Mouse (Mus musculus) subcutaneous adipose tissue, adult 2 months (tissue): ENCODE results near the gene Slc45a3. TPM values are rescaled to one million over a fixed set of nuclear protein-coding genes. Genes with fewer than 3 reads are reported as not detected.

Experiments used
- polyA plus RNA-seq: library from polyadenylated mRNA; depleted of rRNA; stranded (reverse); fragments of >200 nt; gene quantifications from 2 replicates; pipeline ENCODE4 v1.2.3, GENCODE M21; 2012; ENCODE audit warnings: low replicate concordance; rRNA removed

The Slc45a3 gene
- polyA plus RNA-seq = 2.2 and 8.4 TPM in 2 replicates

GRCm38 (mm10) chr1:131962606-131963084 is at the start of gene Slc45a3:
Gene Slc45a3 (plus strand): TSS chr1:131962967.

GRCm38 (mm10) chr1:132007282-132007815 is 44.6 kb downstream of the Slc45a3 start, which contains the start of gene Elk4:
Gene Elk4 (plus strand): TSS chr1:132007607.

Other genes with a start within 250 kb of the Slc45a3 start
- 4.1 TPM in 1 of 2 replicates, not detected in the other for gene Slc26a9, start 218.9 kb upstream of the Slc45a3 start, polyA plus RNA-seq
- 2.8 and 7.7 TPM in 2 replicates for gene Pm20d1, start 165.6 kb upstream of the Slc45a3 start, polyA plus RNA-seq
- gene Slc41a1, start 135.5 kb upstream of the Slc45a3 start, polyA plus RNA-seq = 27.0 and 47.0 TPM in 2 replicates
- 33.9 and 49.8 TPM in 2 replicates for gene Rab29, start 95.7 kb upstream of the Slc45a3 start, polyA plus RNA-seq
- 9.6 and 15.1 TPM in 2 replicates for gene Nucks1, start 52.4 kb upstream of the Slc45a3 start, polyA plus RNA-seq
- 23.7 and 31.1 TPM in 2 replicates for gene Elk4, start 44.6 kb downstream of the Slc45a3 start, polyA plus RNA-seq
- gene Mfsd4a, start 105.1 kb downstream of the Slc45a3 start, polyA plus RNA-seq = 0.80 and 8.3 TPM in 2 replicates
- 6.2 and 7.6 TPM in 2 replicates for gene Cdk18, start 176.7 kb downstream of the Slc45a3 start, polyA plus RNA-seq
- gene Lemd1, start 228.5 kb downstream of the Slc45a3 start, polyA plus RNA-seq = 0.66 TPM in 1 of 2 replicates, not detected in the other
- gene AC124108.1, start 228.5 kb downstream of the Slc45a3 start, polyA plus RNA-seq = 0.04 and 0.54 TPM in 2 replicates